Mouse (Mus musculus): Measurements from ENCODE around the gene Ski. TPM values are rescaled to one million over a fixed set of nuclear protein-coding genes. Genes with fewer than 3 reads are reported as not detected.

Ski gene
- total and polyA plus RNA-seq, 3 experiments: 59.7 to 103 (median 63.8) TPM

DNA sequence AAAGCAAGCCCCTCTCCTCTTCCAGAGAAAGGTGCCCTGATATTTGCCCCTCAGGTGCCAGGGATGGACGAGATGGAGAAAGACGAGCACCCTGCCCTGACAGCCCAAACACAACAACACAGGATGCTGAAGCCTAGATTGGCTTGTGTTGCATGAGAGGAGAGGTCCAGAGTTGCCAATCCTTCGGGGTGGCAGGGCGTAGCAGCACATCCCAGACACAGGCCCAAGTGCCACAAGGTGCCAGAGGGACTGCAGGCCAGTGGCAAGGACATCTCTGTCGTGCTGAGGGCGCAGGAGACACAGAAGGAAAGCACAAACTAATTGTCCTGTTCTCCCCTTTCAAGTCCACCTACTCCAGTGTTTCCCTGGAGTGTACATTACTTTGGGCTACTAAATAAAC, 8.2 kb downstream of the Ski start:
- DNase-seq: no peak

DNA sequence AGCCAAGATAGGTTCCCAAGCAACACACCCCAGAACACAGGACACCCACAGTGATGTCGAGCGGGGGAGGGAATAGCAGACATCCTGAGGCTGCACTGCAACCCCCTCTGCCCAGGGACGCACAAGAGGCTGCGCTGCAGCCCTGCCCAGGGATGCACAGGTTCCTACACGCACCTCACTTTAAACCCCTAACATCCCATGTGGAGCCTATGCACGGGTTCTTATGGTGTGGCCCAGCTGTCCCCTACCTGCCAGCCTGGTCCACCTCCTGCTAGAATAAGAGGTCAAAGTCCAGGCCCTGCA, 8.7 kb downstream of the Ski start:
- DNase-seq: no peak

- DNase-seq: no peak
Measured at GRCm38 (mm10) chr4:155213052-155213751, 9.2 kb downstream of the Ski start.

- DNase-seq: no peak
Measured at GRCm38 (mm10) chr4:155209494-155209893, 12.9 kb downstream of the Ski start.

DNA sequence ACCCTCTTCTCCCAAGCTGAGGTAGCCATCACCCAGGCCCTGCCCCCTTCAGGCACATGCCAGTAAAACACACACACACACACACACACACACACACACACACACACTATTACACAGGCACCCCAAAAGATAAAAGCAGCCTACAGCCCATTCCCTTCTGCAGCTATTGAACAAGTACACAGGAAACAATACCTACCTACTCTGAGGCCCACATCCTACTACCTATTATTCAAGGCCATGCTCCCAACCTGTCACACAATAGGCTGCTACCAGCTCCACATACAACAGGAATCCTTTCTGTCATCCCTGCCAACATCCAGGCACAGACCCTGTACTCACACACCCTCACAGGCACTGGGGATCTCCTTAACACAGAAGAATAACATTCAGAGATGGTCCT, 13.3 kb downstream of the Ski start:
- no peak for DNase-seq

GRCm38 (mm10) chr4:155208613-155209012, 13.8 kb downstream of the Ski start:
- no peak for DNase-seq

- no peak for DNase-seq
Measured at GRCm38 (mm10) chr4:155207841-155208240, 14.6 kb downstream of the Ski start.

DNA sequence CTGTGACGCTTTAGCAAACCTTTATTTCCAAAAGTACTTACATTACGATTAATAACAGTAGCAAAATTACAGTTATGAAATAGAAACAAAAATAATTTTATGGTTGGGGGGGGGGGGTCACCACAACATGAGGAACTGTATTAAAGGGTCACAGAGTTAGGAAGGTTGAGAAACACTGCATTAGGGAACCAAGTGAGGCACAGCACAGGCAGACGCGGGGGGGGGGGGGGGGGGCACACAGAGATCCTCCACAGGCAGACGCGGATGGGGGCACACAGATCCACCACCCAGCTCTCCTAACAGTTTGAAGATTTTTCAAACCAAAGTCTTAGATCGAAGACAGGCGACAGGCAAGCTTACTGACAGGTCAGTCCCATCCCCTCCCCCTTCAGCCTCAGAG, 15.9 kb downstream of the Ski start:
- DNase-seq: no peak

DNA sequence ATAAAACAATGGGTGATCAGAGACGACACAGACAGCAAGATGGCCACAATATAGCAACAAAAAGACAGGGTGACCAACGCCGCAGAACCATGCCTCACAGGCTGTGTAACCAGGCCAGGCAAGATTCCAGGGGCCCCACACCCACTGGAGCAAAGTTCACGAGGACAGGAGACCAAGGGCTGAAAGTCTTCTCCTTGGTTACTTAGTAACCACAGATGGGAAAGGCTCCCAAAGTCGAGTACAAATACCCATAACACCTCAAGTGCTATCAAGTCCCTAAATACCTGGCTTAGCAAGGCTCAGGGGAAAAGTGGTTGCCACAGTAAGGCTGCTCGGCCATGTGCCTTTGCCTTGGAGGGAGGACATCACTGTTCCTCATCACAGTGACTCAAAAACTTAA, 16.5 kb downstream of the Ski start:
- peak; percentile 62 for DNase-seq

DNA sequence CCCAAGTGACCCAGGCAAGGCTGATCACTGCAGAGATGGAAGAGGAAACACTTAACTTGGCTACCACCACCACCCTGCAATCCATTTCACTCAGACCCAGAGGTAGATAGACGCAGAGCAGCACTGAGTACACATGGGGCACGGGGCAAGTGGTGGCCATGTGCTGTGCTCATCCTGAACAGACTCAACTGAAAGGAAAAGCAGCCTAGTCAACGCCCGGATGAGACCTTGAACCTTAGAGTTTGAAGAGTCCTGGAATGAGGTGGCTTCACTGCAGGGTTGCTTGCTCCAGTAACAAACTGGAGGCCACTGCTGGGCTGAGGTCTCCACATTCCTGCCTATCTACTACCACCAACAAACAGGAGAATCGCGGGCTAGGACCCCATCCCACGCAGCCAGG, 20.6 kb downstream of the Ski start:
- DNase-seq: peak; percentile 57

DNA sequence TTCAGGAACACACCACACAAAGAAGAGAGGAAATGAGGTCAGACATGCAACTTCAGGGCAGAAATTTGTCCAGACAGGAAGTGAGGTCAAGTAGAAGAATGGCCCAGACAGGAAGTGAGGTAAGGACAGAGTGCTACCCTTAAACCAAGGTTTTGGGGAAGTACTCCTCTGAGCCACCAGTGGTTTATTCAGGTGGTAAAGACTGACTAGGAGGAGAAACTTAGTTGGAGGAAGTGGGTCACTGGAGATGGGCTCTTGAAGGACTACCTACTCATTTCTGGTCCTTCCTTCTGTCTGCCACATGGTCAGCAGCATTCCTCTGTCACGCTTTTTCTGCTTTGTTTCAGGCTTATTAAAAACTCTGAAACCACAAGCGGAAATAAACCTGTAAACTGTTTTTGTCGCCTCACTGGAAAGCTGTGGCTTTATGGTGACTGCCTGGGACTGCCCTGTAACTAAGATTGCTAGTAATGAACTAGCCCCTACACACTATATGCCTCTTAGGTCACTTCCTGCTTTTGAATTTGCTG, 21.5 kb downstream of the Ski start:
- no peak for DNase-seq

DNA sequence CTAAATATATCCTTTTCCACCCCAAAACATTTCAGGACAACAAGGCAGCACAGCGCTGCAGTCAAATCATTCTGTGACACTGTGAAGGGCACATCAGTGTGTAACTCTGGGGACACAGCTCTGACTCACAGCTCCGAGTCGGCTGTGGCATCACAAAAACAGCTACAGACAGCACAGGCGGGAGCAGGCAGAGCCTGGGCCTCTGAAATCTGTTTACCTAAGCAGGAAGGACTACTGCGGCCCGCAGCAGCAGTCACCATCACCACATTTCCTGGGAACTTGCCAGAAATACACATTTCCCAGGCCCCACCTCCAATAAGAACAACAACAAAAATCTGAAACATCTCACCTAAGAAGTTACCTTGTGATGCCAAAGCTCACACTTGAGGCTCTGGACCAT, 24.7 kb downstream of the Ski start:
- peak; percentile 75 for DNase-seq

GRCm38 (mm10) chr4:155195204-155195603, 27.2 kb downstream of the Ski start:
- no peak for DNase-seq

- DNase-seq: no peak
Measured at GRCm38 (mm10) chr4:155190275-155190674, 32.1 kb downstream of the Ski start.

GRCm38 (mm10) chr4:155189711-155190139, 32.7 kb downstream of the Ski start:
- DNase-seq: peak; percentile 35

- no peak for DNase-seq
Measured at GRCm38 (mm10) chr4:155188803-155189202, 33.6 kb downstream of the Ski start.

GRCm38 (mm10) chr4:155188341-155188740, 34.1 kb downstream of the Ski start:
- DNase-seq: no peak

GRCm38 (mm10) chr4:155187192-155187674, 35.2 kb downstream of the Ski start:
- DNase-seq: peak; percentile 46

DNA sequence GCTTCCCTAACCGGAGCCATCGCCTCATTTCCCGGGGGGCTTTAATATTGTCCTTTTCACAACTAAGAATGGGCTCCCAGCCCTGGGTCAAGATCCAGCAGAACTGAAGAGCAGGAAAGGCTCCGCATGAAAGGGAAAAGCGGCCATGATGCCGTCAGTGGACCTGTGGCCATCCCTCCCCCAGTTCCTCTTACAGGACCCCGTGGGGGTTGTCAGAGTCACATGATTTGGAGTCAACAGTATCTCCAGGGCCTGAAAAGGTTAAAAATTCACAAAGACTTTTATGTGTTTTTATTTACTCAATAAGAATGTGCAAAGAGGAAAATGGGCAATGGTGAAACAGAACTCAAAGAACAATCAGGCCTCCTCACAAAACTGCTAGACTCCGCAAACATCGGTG, 36.5 kb downstream of the Ski start:
- no peak for DNase-seq

DNA sequence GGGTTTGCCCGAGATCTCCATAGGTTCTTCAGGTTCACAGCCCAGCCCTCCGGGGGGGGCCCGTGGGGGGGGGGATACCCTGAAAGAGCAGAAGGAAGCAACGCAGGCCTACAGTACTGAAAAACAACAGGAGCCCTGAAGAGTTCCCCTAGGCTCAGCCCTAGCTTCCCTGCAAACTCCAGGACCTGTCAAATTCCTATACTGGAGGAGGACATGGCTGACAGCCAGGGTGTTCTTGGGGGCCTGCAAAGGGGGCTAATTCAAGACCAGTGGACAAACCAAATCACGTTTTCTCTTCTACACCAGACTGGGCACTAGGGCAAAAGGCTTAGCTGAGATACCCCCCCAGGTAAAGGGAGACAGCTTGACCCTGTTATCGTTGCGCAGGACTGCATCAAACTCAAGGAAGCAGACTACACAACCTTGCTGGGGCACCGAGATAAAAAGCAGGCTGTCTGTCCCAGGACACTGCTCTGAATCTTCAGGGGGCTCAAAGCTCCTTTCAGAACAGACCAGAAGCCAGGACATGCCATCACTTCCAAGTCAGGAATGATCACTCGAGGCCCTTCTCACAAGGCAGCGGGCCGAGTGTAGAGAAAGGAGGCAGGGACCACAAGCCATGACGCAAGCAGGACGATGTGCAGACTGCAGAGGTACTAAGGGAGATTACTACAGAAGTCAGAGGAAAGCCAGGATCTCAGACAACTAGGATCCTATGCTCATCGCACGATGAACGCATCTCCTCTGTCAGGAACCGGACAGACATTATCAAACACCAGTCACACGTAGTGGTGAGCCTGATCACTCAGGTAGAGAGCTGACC, 37.9 kb downstream of the Ski start:
- DNase-seq: no peak

- DNase-seq: no peak
Measured at GRCm38 (mm10) chr4:155183201-155183600, 39.2 kb downstream of the Ski start.

GRCm38 (mm10) chr4:155178981-155179512, 43.3 kb downstream of the Ski start:
- no peak for DNase-seq

DNA sequence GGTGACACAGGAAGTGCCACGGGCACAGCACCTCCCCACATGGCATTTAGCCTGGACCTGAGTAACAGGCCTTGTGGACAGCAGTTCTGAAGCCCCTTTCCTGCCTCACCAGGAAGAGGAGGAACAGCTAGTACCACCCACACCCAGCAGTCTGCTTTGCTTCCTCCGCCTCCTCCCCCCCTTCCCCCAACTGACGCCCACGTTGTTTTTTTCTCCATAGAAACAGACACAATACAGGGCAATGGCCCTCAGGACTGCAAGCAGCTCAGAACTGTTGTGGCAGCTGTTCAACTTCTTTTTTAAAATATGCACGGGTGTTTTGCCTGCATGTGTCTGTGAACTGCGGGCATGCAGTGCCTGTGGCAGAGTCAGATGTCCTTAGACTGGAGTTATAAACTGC, 44.1 kb downstream of the Ski start:
- DNase-seq: peak; percentile 76

Measured in adrenal gland, adult 2 months (tissue).